Mouse (Mus musculus) layer of hippocampus, adult 8-10 months (tissue): Measurements from ENCODE around the gene Dhrs4. TPM values are rescaled to one million over a fixed set of nuclear protein-coding genes. Genes with fewer than 3 reads are reported as not detected.

ENCODE experiments used
- DNase-seq, 2 experiments: peaks; one replicate each; pipeline ENCODE4 v3.0.0; 2022; ENCODE audit warnings: low spot score in 2 of 2
- total RNA-seq, 4 experiments: library from RNA; stranded (reverse); gene quantifications; 2 replicates each; pipeline ENCODE4 v1.2.4; 2022

Gene Dhrs4
- total RNA-seq, 4 experiments from 2014 or later = 20.2 to 27.2 (median 23.1) TPM

DNA sequence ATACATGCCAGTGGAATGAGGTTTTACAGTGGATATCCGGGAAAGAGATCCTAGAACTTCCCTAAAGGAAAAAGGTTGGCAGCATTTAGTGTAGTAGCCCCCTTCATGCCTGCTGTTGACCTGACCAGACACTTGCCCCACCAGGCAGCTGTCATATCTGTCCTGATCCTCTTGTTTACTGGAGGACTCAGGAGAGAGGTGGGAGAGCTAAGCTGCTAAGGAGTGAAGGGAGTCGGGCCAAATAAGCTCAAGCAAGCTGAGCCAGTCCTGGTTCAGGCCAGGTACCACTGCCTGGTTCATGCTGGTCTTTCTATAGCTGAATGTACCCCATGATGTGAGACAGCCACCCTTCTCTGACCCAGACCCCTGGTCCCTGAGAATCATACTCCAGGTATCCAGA, 48.1 kb downstream of the Dhrs4 start:
- DNase-seq = no peak

DNA sequence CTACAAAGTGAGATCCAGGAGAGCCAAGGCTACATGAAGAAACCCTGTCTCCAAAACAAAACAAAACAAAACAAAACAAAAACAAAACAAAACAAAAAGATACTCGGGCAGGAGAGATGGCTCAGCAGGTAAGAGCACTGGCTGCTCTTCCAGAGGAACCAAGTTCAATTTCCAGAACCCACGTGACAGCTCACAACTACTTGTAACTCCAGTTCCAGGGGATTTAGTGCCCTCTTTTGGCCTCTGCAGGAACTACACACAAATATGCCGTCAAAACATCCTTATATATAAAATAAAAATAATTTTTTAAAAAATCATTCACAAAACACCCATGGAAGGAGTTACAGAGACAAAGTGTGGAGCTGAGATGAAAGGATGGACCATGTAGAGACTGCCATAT, 49.4 kb downstream of the Dhrs4 start:
- DNase-seq = no peak

DNA sequence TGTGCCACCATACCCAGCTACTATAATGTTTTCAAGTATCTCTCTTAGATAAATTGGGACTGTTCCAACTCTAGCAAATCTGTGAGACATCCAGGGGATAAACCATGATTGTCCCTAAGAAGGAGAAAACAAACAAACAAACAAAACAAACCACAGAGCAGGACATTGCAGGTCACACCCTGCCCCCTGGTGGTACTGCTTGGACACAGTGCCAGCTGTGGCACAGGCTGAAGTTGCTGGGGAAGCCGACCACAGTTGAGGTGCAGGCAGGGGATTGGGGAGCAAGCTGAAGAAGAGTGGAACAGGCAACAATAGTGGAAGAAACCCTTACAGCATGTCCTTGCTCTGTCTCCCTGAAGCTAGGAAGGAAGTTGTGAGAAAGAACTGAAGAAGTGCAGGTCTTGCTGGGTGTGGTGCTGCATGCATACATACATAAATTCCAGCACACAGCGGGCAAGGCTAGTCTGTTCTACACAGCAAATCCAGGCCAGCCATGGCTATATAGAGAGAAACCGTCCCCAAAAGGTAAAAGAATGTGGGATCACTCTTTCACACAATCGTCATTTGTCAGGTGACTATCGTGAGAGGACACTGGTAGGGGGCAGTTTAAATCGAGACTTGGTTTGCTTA, 57.7 kb downstream of the Dhrs4 start:
- DNase-seq = no peak

Other genes with a start within 250 kb of the Dhrs4 start
- gene Carmil3, start 11.9 kb downstream of the Dhrs4 start, total RNA-seq = 10 to 100 TPM; 56.8 to 82.2 (median 62.5) TPM
- gene Cpne6, start 31.7 kb downstream of the Dhrs4 start, total RNA-seq = 100 to 1,000 TPM; 607 to 653 (median 629) TPM
- 1 to 10 TPM; 1.5 to 3.6 (median 2.1) TPM for gene Nrl, start 46.2 kb downstream of the Dhrs4 start, total RNA-seq
- 10 to 100 TPM; 43.4 to 61.5 (median 50.3) TPM for gene Pck2, start 61.5 kb downstream of the Dhrs4 start, total RNA-seq
- gene Dcaf11, start 81.2 kb downstream of the Dhrs4 start, total RNA-seq = 10 to 100 TPM; 74.0 to 93.1 (median 82.3) TPM
- 1 to 10 TPM in 2 of 4 experiments, under 1 TPM in 1, not detected in 1; 0.94 to 2.0 (median 1.4) TPM for gene A730061H03Rik, start 81.6 kb downstream of the Dhrs4 start, total RNA-seq
- gene Fitm1, start 96.9 kb downstream of the Dhrs4 start, total RNA-seq = not detected
- gene Psme1, start 99.4 kb downstream of the Dhrs4 start, total RNA-seq = 10 to 100 TPM; 57.9 to 75.0 (median 67.3) TPM
- 10 to 100 TPM; 48.3 to 57.7 (median 53.8) TPM for gene Emc9, start 106.5 kb downstream of the Dhrs4 start, total RNA-seq
- gene Psme2, start 112.4 kb downstream of the Dhrs4 start, total RNA-seq = 10 to 100 TPM; 57.2 to 74.4 (median 69.8) TPM
- 10 to 100 TPM; 36.5 to 56.0 (median 45.5) TPM for gene Rnf31, start 113.0 kb downstream of the Dhrs4 start, total RNA-seq
- 10 to 100 TPM; 15.4 to 19.1 (median 17.9) TPM for gene Irf9, start 124.8 kb downstream of the Dhrs4 start, total RNA-seq
- gene Rec8, start 139.3 kb downstream of the Dhrs4 start, total RNA-seq = 1 to 10 TPM; 1.1 to 2.8 (median 1.4) TPM
- 100 to 1,000 TPM; 121 to 153 (median 140) TPM for gene Ipo4, start 157.2 kb downstream of the Dhrs4 start, total RNA-seq
- 1 to 10 TPM; 4.2 to 7.5 (median 5.5) TPM for gene Gm49378, start 159.1 kb downstream of the Dhrs4 start, total RNA-seq
- 10 to 100 TPM; 40.6 to 49.6 (median 44.7) TPM for gene Tm9sf1, start 165.0 kb downstream of the Dhrs4 start, total RNA-seq
- 1 to 10 TPM; 1.2 to 1.9 (median 1.7) TPM for gene Tssk4, start 171.4 kb downstream of the Dhrs4 start, total RNA-seq
- gene Mdp1, start 181.8 kb downstream of the Dhrs4 start, total RNA-seq = 10 to 100 TPM; 47.1 to 51.1 (median 49.6) TPM
- gene Gmpr2, start 193.2 kb downstream of the Dhrs4 start, total RNA-seq = 10 to 100 TPM; 25.2 to 31.1 (median 28.6) TPM
- gene Nedd8, start 193.4 kb downstream of the Dhrs4 start, total RNA-seq = 100 to 1,000 TPM; 290 to 309 (median 300) TPM
- 10 to 100 TPM; 12.2 to 20.8 (median 16.0) TPM for gene Tinf2, start 203.1 kb downstream of the Dhrs4 start, total RNA-seq
- 1 to 10 TPM in 2 of 4 experiments, not detected in 2; 5.4 to 8.2 TPM for gene Tgm1, start 235.2 kb downstream of the Dhrs4 start, total RNA-seq
- 10 to 100 TPM; 42.8 to 53.5 (median 44.8) TPM for gene Rabggta, start 243.5 kb downstream of the Dhrs4 start, total RNA-seq